Mouse (Mus musculus): Measurements from ENCODE around the gene Cdk20. TPM values are rescaled to one million over a fixed set of nuclear protein-coding genes. Genes with fewer than 3 reads are reported as not detected.

Gene Cdk20
- polyA plus RNA-seq, 1 experiment from 2014 or later: 11.8 TPM

- no peak for DNase-seq (ENCODE audit: low spot score)
- H3K4me1 ChIP-seq: no peaks in the 10 kb centered on the region
- WGBS: 91% methylated on average over 5 of the region's 5 CpGs
- H3K27ac ChIP-seq: no peak overlapping the region
- H3K36me3 ChIP-seq: no peaks in the 10 kb centered on the region
- H3K4me3 ChIP-seq: no peak overlapping the region
- no peaks in the 10 kb centered on the region for H3K9me3 ChIP-seq (replicated peaks)
- no peaks in the 10 kb centered on the region for H3K27me3 ChIP-seq (ENCODE audit: low read depth, poor library complexity, severe bottlenecking)
Observed at GRCm38 (mm10) chr13:64407992-64408391, 24.1 kb upstream of the Cdk20 start.

- H3K27me3 ChIP-seq (ENCODE audit: low read depth, poor library complexity, severe bottlenecking): no peaks in the 10 kb centered on the region
- no peaks in the 10 kb centered on the region for H3K9me3 ChIP-seq (replicated peaks)
- no peaks in the 10 kb centered on the region for H3K36me3 ChIP-seq
- no peak for DNase-seq (ENCODE audit: low spot score)
- no peak overlapping the region for H3K27ac ChIP-seq
- no peak overlapping the region for H3K4me3 ChIP-seq
- 82% methylated on average over 5 of the region's 5 CpGs for WGBS
- no peaks in the 10 kb centered on the region for H3K4me1 ChIP-seq
Observed at GRCm38 (mm10) chr13:64410604-64411003, 21.5 kb upstream of the Cdk20 start.

GRCm38 (mm10) chr13:64411282-64411681, 20.8 kb upstream of the Cdk20 start:
- no peak overlapping the region for H3K4me3 ChIP-seq
- no peak for DNase-seq (ENCODE audit: low spot score)
- no peaks in the 10 kb centered on the region for H3K36me3 ChIP-seq
- no peak overlapping the region for H3K27ac ChIP-seq
- H3K27me3 ChIP-seq (ENCODE audit: low read depth, poor library complexity, severe bottlenecking): no peaks in the 10 kb centered on the region
- no peaks in the 10 kb centered on the region for H3K9me3 ChIP-seq (replicated peaks)
- 86% methylated on average over 2 of the region's 2 CpGs for WGBS
- H3K4me1 ChIP-seq: no peaks in the 10 kb centered on the region

DNA sequence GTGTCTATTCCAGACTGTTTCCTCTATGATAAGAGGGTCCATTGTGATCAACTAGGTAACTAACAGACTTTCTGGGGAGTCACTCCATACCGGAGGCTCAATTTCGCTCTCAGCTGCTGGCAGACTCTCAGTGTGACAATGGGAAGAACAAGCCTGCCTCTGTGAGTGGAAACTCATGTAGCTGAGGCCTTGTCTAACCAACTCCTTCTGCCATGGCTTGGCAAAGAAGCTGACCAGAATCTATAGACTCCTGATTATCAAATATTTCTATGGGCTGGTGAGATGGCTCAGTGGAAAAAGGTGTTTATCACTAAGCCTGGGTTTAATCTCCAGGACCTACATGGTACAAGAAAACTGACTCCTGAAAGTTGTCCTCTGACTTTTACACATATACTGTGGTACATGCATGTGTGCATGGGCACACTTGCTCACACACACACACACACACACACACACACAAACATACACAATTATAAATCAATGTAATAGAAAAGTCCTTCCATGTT, 19.3 kb upstream of the Cdk20 start:
- H3K27me3 ChIP-seq (ENCODE audit: low read depth, poor library complexity, severe bottlenecking): no peaks in the 10 kb centered on the region
- WGBS: 85% methylated on average over 2 of the region's 2 CpGs
- no peaks in the 10 kb centered on the region for H3K36me3 ChIP-seq
- no peaks in the 10 kb centered on the region for H3K4me1 ChIP-seq
- H3K27ac ChIP-seq: no peak overlapping the region
- H3K9me3 ChIP-seq (replicated peaks): no peaks in the 10 kb centered on the region
- DNase-seq (ENCODE audit: low spot score): no peak
- no peak overlapping the region for H3K4me3 ChIP-seq

DNA sequence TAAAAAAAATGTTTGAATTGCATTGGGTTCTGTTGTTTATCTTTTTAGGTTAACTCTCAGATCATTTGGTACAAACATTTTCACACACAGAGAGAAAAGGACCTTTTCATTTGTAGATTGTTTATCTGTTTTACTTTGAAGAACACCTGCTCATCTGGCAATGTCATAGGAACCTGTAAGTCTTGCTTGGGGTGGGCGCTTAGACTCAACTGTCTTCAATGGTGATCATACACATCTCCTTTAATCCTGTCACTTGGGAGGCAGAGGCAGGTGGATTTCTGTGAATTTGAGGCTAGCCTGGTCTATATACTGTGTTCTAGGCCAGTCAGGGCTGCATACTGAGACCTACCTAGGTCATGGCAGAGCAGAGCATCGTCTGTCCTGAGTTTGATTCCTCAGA, 16.5 kb upstream of the Cdk20 start:
- no peaks in the 10 kb centered on the region for H3K4me1 ChIP-seq
- DNase-seq (ENCODE audit: low spot score): no peak
- 91% methylated on average over 2 of the region's 2 CpGs for WGBS
- no peak overlapping the region for H3K27ac ChIP-seq
- no peaks in the 10 kb centered on the region for H3K27me3 ChIP-seq (ENCODE audit: low read depth, poor library complexity, severe bottlenecking)
- no peak overlapping the region for H3K4me3 ChIP-seq
- H3K36me3 ChIP-seq: no peaks in the 10 kb centered on the region
- no peaks in the 10 kb centered on the region for H3K9me3 ChIP-seq (replicated peaks)

- no peaks in the 10 kb centered on the region for H3K9me3 ChIP-seq (replicated peaks)
- no peaks in the 10 kb centered on the region for H3K27me3 ChIP-seq (ENCODE audit: low read depth, poor library complexity, severe bottlenecking)
- 74% methylated on average over 5 of the region's 5 CpGs for WGBS
- H3K4me3 ChIP-seq: no peak overlapping the region
- no peak overlapping the region for H3K27ac ChIP-seq
- H3K4me1 ChIP-seq: no peaks in the 10 kb centered on the region
- DNase-seq (ENCODE audit: low spot score): no peak
- no peaks in the 10 kb centered on the region for H3K36me3 ChIP-seq
Observed at GRCm38 (mm10) chr13:64416955-64417601, 15.0 kb upstream of the Cdk20 start.

DNA sequence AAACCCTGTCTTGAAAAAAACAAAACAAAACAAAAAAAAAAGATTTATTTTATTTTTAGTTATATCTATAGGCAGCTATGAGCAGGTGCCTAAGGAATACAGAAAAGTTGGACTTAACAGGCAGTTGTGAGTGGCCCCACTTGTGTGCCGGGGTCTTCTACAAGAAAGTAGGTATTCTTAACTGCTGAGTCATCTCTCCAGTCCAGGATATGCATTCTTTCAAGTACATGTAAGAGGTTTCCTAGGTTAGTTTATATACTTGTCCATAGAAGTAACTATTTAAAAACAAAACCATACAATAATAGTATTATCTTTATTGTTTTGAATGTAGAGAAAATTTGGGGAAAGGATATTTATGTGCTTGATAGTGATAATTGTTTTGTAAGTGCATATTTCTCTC, 11.3 kb upstream of the Cdk20 start:
- WGBS: 90% methylated on average over 1 of the region's 1 CpGs
- Histone ChIP-seq H3K4me3 (no peak overlapping the region), H3K27ac (no peak overlapping the region), H3K9me3 (replicated peaks) (no peaks in the 10 kb centered on the region), H3K4me1 (no peaks in the 10 kb centered on the region), H3K27me3 (ENCODE audit: low read depth, poor library complexity, severe bottlenecking) (no peaks in the 10 kb centered on the region), H3K36me3 (no peaks in the 10 kb centered on the region)
- DNase-seq (ENCODE audit: low spot score): no peak

- H3K4me1 ChIP-seq: no peaks in the 10 kb centered on the region
- H3K36me3 ChIP-seq: no peaks in the 10 kb centered on the region
- no peak overlapping the region for H3K4me3 ChIP-seq
- no peak for DNase-seq (ENCODE audit: low spot score)
- H3K27me3 ChIP-seq (ENCODE audit: low read depth, poor library complexity, severe bottlenecking): no peaks in the 10 kb centered on the region
- H3K27ac ChIP-seq: no peak overlapping the region
- 53% methylated on average over 3 of the region's 3 CpGs for WGBS
- no peaks in the 10 kb centered on the region for H3K9me3 ChIP-seq (replicated peaks)
Observed at GRCm38 (mm10) chr13:64421386-64421785, 10.7 kb upstream of the Cdk20 start.

GRCm38 (mm10) chr13:64421952-64422606, 10.0 kb upstream of the Cdk20 start:
- DNase-seq (ENCODE audit: low spot score): no peak
- Histone ChIP-seq H3K27ac (no peak overlapping the region), H3K4me3 (no peak overlapping the region), H3K36me3 (no peaks in the 10 kb centered on the region), H3K4me1 (no peaks in the 10 kb centered on the region), H3K27me3 (ENCODE audit: low read depth, poor library complexity, severe bottlenecking) (no peaks in the 10 kb centered on the region), H3K9me3 (replicated peaks) (no peaks in the 10 kb centered on the region)
- WGBS: 91% methylated on average over 7 of the region's 7 CpGs

DNA sequence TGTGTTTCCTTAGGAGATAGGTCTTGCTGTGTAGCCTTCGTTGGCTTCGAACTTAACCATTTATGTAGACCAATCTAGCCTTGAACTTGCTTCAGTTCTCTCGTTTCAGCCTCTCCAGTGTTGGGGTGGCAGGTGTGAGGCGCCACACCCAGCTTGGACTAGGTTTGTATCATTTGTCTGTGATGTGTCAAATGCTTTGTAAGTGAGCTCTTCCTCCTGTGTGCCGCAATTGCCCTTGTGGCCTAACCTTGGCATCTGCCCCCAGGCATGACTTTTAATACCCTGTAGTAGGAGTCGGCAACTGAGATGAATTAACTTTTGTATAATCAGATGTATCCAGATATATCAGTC, 9.5 kb upstream of the Cdk20 start:
- no peak overlapping the region for H3K4me3 ChIP-seq
- H3K27ac ChIP-seq: no peak overlapping the region
- H3K27me3 ChIP-seq (ENCODE audit: low read depth, poor library complexity, severe bottlenecking): no peaks in the 10 kb centered on the region
- H3K36me3 ChIP-seq: no peaks in the 10 kb centered on the region
- no peak for DNase-seq (ENCODE audit: low spot score)
- no peaks in the 10 kb centered on the region for H3K4me1 ChIP-seq
- 89% methylated on average over 6 of the region's 6 CpGs for WGBS
- no peaks in the 10 kb centered on the region for H3K9me3 ChIP-seq (replicated peaks)

DNA sequence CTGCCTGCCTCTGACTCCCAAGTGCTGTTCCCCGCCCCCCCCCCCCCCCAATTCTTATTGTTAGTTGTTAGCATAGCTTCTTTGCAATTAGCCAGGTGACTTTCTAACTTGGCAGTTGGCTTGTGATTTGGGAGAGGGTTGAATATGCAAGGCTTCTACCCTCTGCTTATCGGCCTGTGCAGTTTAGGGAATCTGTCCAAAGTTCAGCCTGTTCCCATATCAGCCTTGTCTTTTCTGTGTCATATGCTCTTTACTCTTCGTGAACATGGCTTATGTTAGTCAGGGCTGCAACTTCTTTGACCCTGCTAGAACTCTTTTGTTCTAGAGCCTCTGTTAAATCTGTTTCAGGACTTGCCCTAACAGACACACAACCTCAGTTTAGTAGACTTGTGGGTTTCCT, 7.8 kb upstream of the Cdk20 start:
- no peaks in the 10 kb centered on the region for H3K36me3 ChIP-seq
- H3K27me3 ChIP-seq (ENCODE audit: low read depth, poor library complexity, severe bottlenecking): no peaks in the 10 kb centered on the region
- WGBS: 81% methylated on average over 3 of the region's 3 CpGs
- H3K9me3 ChIP-seq (replicated peaks): no peaks in the 10 kb centered on the region
- no peak overlapping the region for H3K4me3 ChIP-seq
- no peak for DNase-seq (ENCODE audit: low spot score)
- no peak overlapping the region for H3K27ac ChIP-seq
- H3K4me1 ChIP-seq: no peaks in the 10 kb centered on the region

- no peak for DNase-seq (ENCODE audit: low spot score)
- no peak overlapping the region for H3K27ac ChIP-seq
- no peaks in the 10 kb centered on the region for H3K27me3 ChIP-seq (ENCODE audit: low read depth, poor library complexity, severe bottlenecking)
- no peaks in the 10 kb centered on the region for H3K4me1 ChIP-seq
- no peak overlapping the region for H3K4me3 ChIP-seq
- H3K36me3 ChIP-seq: no peaks in the 10 kb centered on the region
- H3K9me3 ChIP-seq (replicated peaks): no peaks in the 10 kb centered on the region
- 85% methylated on average over 1 of the region's 1 CpGs for WGBS
Observed at GRCm38 (mm10) chr13:64425280-64425679, 6.8 kb upstream of the Cdk20 start.

DNA sequence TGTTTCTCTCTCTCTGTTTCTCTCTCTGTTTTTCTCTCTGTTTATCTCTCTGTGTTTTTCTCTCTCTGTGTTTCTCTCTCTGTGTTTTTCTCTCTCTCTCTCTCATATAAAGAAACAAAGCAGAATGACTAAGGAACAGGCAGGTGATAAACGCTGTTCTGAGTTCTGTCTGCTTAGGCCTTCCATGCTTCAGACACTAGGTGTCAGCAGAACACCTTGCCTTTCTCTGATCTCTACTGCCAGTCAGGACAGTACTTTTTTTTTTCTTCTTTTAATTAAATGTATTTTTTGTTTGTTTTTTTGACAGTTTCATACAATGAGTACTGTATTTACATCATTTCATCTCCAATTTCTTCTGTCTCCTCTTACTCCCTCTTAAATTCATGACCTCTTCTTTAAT, 2.8 kb upstream of the Cdk20 start:
- WGBS: 9% methylated on average over 1 of the region's 1 CpGs
- Histone ChIP-seq H3K4me1 (peaks cover 14% of the 10 kb centered on the region), H3K27ac (no peak overlapping the region), H3K4me3 (no peak overlapping the region), H3K36me3 (no peaks in the 10 kb centered on the region), H3K27me3 (ENCODE audit: low read depth, poor library complexity, severe bottlenecking) (no peaks in the 10 kb centered on the region), H3K9me3 (replicated peaks) (no peaks in the 10 kb centered on the region)
- no peak for DNase-seq (ENCODE audit: low spot score)

GRCm38 (mm10) chr13:64437801-64438200, 5.7 kb downstream of the Cdk20 start:
- Histone ChIP-seq H3K36me3 (0 out of 2 replicates have a peak, but pooled peaks cover 2% of the 10 kb centered on the region), H3K4me3 (no peak overlapping the region), H3K4me1 (peaks cover 6% of the 10 kb centered on the region), H3K27ac (no peak overlapping the region), H3K27me3 (ENCODE audit: low read depth, poor library complexity, severe bottlenecking) (no peaks in the 10 kb centered on the region), H3K9me3 (replicated peaks) (no peaks in the 10 kb centered on the region)
- DNase-seq (ENCODE audit: low spot score): no peak
- 68% methylated on average over 7 of the region's 7 CpGs for WGBS

Data from limb, embryonic 10.5 days (tissue).